Mouse (Mus musculus) kidney, adult 18-20 months (tissue): ENCODE measurements around the gene Gid4.
A peak's percentile ranks its signal among the peaks of the same experiment; 100 is the strongest.
"Not testable (repeated sequence)": the region's sequence is repeated elsewhere in the genome, so short reads cannot be mapped to it uniquely, and the experiment has no call there.

Source experiments
- DNase-seq: peaks from one replicate; pipeline ENCODE4 v3.0.0; 2021

Gid4 gene

GRCm38 (mm10) chr11:60435133-60435532, 18.2 kb downstream of the Gid4 start:
- no peak for DNase-seq

- no peak for DNase-seq
These were observed 19.7 kb downstream of the Gid4 start for GRCm38 (mm10) chr11:60436618-60437017.

DNA sequence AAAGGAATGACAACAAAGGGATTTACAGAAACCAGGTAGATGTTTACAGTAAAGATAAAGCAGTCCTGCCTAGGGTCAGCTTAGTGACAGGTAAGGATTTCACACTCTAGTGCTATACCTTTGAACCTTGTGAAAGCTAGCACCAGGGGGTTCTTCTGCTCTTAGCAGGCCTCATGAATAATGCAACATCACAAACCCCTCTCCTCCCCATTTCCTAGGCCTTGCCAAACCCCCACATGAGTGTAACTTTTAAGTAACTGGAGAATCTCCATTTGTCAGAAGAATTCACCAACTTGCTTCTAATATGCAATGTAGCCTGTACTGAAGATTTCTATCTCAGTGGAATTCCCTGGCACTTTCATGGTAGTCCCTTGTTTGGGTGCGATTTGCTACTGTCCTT, 22.7 kb downstream of the Gid4 start:
- DNase-seq: not testable (repeated sequence)

DNA sequence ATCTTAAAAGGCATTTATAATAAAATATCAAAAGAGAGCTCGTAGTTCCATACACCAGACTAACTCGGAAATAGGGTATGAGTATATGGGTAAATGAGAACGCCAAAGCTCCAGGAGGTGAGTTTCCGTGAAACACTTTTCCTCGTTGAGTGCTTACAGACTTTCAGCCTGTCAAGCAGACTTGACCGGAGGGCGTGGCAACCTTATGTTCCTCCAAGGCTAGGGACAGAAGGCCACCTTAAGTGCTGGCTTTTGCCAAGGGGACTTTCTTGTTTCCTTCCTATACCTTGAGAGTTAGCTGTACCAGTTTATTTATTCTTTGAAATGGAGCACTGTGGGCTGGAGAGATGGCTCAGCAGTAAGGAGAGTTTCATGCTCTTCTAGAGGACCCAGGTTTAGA, 23.2 kb downstream of the Gid4 start:
- no peak for DNase-seq

- no peak for DNase-seq
These were observed 26.0 kb downstream of the Gid4 start for GRCm38 (mm10) chr11:60442896-60443295.

DNA sequence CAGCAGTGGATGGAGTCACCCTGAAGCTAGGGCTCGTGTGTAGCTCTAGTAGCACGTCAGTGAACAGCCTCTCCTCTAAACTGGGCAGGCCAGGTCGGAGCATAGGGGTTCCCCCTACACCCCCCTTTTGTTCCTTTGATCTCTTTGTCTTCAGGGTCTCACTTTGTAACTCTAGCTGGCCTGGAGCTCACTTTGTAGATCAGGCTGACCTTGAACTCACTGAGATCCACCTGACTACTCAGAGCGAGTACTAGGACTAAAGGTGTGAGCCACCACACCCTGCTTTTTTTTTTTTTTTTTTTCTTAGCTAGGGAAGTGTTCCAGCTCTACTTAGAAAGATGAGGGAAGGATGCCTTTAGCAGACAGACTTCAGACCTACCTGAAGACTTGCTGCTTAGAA, 27.1 kb downstream of the Gid4 start:
- no peak for DNase-seq

GRCm38 (mm10) chr11:60454080-60454744, 37.3 kb downstream of the Gid4 start, which contains the start of gene Drg2:
TSS of gene Drg2 (plus strand) at chr11:60454591.
- DNase-seq: peak; percentile 89

DNA sequence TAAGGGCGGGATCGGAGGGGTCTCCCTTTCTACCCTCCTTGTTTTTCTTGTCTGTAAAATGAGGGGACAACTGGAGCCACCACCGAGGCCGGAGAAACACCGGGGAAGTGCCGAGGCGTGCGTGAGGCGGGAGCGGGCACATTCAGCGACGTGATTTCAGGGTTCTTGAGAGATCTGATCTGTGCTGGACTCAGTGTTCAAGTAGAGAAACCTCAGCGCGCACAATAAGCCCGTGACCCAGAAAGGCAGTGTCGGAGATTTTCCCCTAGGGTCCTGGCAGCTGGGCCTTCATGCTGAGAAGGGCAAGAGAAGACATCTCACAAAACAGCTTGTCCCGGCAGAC, 37.8 kb downstream of the Gid4 start:
- no peak for DNase-seq

GRCm38 (mm10) chr11:60457973-60458372, 41.0 kb downstream of the Gid4 start:
- no peak for DNase-seq

DNA sequence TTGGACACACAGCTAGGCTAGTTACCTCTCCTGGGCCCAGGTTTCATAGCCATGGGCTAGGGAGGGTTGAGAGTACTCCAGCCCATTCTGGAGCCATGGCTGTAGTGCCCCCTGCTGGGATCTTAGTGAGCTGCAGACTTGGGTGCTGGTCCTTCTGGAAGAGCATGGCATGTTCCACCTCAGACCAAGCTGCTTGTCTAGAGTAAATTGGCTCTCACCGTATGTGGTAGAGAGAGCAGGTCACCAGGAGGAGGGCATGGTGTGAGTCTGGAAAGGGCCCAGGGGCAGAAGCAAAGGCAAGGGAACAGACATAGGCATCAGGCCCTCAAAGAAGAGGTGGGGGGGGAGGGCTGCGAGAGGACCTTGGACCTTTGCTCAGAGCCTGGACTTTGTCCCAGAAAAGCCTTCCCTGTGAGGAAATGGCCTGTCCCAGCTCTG, 49.0 kb downstream of the Gid4 start:
- peak; percentile 76 for DNase-seq

GRCm38 (mm10) chr11:60469039-60469438, 52.1 kb downstream of the Gid4 start, which contains the start of gene Myo15:
TSS of gene Myo15 (plus strand) at chr11:60469339.
- no peak for DNase-seq

- DNase-seq: no peak
These were observed 53.8 kb downstream of the Gid4 start for GRCm38 (mm10) chr11:60470743-60471142.

GRCm38 (mm10) chr11:60474534-60474933, 57.6 kb downstream of the Gid4 start:
- no peak for DNase-seq

DNA sequence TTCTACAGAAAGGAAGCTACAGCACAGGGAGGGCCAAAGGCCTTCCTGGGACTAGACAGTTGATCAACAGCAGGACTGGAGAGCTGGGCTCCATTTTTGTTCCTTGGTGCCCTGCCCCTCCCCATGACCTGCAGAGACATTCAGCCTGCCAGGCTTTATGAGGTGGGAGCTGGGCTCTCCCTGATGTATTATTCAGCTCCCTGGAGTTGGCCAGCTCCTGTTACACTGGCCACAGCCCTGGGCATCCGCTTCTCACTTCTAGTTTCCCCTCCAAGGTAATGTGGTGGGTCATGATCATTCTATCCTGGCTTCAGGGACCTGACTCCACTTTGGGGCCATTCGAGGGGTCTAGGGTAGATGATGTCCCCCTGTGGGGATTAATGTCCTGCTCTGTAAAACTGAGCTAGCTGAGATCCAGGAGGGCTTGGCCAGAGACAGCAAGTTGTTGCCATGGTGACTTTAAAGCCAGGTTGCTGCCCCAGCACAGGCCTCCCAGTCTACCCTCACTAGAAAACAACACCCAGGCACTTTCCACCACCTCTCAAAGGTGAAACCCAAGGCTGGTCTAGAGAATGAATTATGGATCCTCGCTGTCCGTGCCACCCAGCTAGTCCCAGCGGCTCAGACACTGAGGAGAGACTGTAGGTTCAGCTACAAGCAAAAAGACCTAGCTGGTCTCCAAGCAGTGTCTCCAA, 58.9 kb downstream of the Gid4 start:
- DNase-seq: no peak

DNA sequence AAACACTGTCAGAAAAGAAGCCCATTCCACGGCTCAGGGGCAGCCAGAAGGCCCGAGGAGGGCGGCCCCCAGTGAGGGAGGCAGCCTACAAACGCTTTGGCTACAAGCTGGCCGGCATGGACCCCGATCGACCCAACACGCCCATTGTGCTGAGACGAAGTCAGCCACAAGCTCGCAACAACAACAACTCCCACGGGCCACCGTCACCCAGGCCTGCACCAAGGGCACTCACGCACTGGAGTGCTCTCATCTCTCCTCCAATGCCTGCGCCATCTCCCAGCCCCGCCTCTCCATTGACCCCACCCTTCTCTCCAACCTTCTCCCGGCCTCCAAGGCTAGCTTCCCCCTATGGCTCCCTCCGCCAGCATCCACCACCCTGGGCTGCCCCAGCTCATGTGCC, 61.2 kb downstream of the Gid4 start:
- DNase-seq: no peak

- no peak for DNase-seq
These were observed 69.3 kb downstream of the Gid4 start for GRCm38 (mm10) chr11:60486267-60486666.

DNA sequence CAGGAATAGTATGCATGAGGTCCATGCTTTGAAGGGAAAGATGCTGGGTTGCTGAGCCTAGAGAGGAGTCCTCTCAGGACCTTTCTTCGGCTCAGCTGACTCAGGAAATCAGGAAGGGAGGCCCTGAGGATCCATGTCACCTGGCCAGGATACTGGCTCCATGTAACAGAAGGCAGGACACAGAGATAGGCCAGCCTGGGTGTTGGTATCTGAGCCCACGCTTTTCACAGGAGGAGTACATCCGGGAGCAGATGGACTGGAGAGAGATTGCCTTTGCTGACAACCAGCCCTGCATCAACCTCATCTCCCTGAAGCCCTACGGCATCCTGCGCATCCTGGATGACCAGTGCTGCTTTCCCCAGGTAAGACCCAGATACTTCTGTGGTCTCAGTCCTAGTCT, 75.8 kb downstream of the Gid4 start:
- no peak for DNase-seq

DNA sequence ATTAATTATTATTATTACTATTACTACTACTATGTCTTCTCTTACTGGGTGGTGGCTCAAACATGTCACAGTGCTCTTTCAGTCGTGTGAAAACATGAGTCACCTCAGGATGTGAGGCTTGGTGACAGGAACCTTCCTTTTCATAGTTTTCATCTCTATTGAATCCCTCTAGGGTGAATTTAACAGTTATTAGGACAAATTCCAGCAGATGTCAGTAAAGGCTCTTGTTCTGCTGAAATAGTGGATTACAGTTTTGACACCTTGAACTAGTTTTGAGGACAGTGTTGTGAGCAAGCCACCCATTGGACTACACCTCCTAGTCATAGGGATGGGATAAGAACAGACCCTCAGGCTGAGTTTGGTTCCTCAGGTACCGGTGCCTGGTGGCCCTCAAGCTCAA, 78.7 kb downstream of the Gid4 start:
- DNase-seq: no peak
